ENCODE assay signal across 21 mouse cellular contexts in the genomic region with DNA sequence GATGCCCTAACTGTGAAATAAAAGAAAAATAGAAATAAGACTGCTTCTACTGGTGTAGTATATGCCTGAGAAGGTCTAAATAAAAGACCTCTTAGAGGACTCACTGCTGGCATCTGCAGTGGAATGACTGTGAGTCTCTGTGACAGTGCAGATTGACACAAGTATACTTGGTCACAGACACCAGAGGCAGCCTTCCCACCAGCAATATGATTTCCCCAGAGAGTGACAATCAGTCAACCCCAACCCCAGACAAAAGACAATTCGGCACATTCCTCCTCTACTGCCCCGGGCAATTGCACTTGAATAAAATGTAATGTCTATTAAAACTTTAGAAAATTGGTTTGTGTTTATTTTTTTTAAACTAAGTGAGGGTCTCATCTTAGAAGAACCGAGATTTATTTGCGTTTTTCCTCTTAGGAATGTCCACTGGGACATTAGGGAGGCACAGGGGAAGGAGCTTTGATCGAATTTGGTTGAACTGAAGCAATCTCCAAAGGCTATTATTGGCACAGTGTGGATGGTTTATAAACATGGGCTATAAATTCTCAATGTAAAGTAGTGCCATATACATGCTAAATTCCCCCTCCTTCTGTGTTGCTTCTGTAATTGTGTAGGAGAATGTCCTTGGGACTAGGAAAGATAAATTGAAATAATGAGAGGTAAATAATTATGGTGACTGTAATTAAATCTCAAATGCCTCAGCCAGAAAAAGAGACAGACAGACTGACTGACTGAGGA.
DNase-seq lines count a peak whose midpoint lies in the region; ATAC-seq lines count a peak whose summit lies in the region.
"Had no signal": no experiment of that assay in that cellular context is flagged by ENCODE, and none has a peak within 500 bp of the region (broad histone marks: within the 10 kb centered on the region; RNA-seq: fewer than 3 reads in every experiment).

No protein-coding gene starts in this region.

- no peak overlapping the region for H3K4me2 ChIP-seq in hindbrain, embryonic 14.5 days (replicated peaks)
- no peak overlapping the region for H3K4me2 ChIP-seq in neural tube, embryonic 13.5 days
- no peak overlapping the region for H3K4me2 ChIP-seq in neural tube, embryonic 15.5 days
- H3K4me2 ChIP-seq: embryonic facial prominence, embryonic 15.5 days; heart, embryonic 12.5 days; hindbrain, embryonic 15.5 days had no signal

- 37% methylated on average over 5 of the region's 5 CpGs for WGBS in hindbrain, embryonic 14.5 days
- WGBS in hindbrain, embryonic 10.5 days: 53% methylated on average over 5 of the region's 5 CpGs
- WGBS in neural tube, embryonic 13.5 days: 20% methylated on average over 5 of the region's 5 CpGs
- WGBS in neural tube, embryonic 15.5 days: 20% methylated on average over 5 of the region's 5 CpGs

- H3K4me3 ChIP-seq in hindbrain, embryonic 14.5 days (replicated peaks; ENCODE audit: low read length): no peak overlapping the region
- no peak overlapping the region for H3K4me3 ChIP-seq in hindbrain, embryonic 10.5 days
- no peak overlapping the region for H3K4me3 ChIP-seq in neural tube, embryonic 13.5 days
- H3K4me3 ChIP-seq in neural tube, embryonic 15.5 days (replicated peaks): no peak overlapping the region
- H3K4me3 ChIP-seq: embryonic facial prominence, embryonic 15.5 days; erythroblast, embryonic 14.5 days; forebrain, embryonic 10.5 days; gastrocnemius, adult 2 months; heart, embryonic 12.5 days; hindbrain, embryonic 15.5 days had no signal

- H3K27me3 ChIP-seq in hindbrain, embryonic 14.5 days (ENCODE audit: control insufficient read depth, insufficient read depth, low read length): no peaks in the 10 kb centered on the region
- H3K27me3 ChIP-seq in hindbrain, embryonic 10.5 days (ENCODE audit: insufficient read depth, poor library complexity, severe bottlenecking): no peaks in the 10 kb centered on the region
- no peaks in the 10 kb centered on the region; the same call in 1 of the 2 replicates for H3K27me3 ChIP-seq in neural tube, embryonic 13.5 days
- no peaks in the 10 kb centered on the region for H3K27me3 ChIP-seq in neural tube, embryonic 15.5 days (replicated peaks)
- H3K27me3 ChIP-seq: embryonic facial prominence, embryonic 15.5 days; hindbrain, embryonic 15.5 days had no signal

- H3K9me3 ChIP-seq in hindbrain, embryonic 14.5 days (ENCODE audit: control insufficient read depth, low read length): no peaks in the 10 kb centered on the region
- no peaks in the 10 kb centered on the region for H3K9me3 ChIP-seq in hindbrain, embryonic 10.5 days
- no peaks in the 10 kb centered on the region for H3K9me3 ChIP-seq in neural tube, embryonic 13.5 days
- H3K9me3 ChIP-seq in neural tube, embryonic 15.5 days (replicated peaks): no peaks in the 10 kb centered on the region
- H3K9me3 ChIP-seq: embryonic facial prominence, embryonic 15.5 days; forebrain, embryonic 10.5 days; G1E; heart, embryonic 12.5 days; hindbrain, embryonic 15.5 days had no signal

- no peak overlapping the region for H3K9ac ChIP-seq in hindbrain, embryonic 14.5 days
- no peak overlapping the region for H3K9ac ChIP-seq in neural tube, embryonic 13.5 days
- no peak overlapping the region for H3K9ac ChIP-seq in neural tube, embryonic 15.5 days (replicated peaks)
- H3K9ac ChIP-seq: embryonic facial prominence, embryonic 15.5 days; heart, embryonic 12.5 days; hindbrain, embryonic 15.5 days had no signal

- H3K27ac ChIP-seq in hindbrain, embryonic 14.5 days: no peak overlapping the region
- no peak overlapping the region for H3K27ac ChIP-seq in hindbrain, embryonic 10.5 days
- 0 out of 2 replicates have a peak overlapping the region, but pooled peaks have one; percentile 33 for H3K27ac ChIP-seq in neural tube, embryonic 13.5 days (replicated peaks)
- H3K27ac ChIP-seq in neural tube, embryonic 15.5 days (replicated peaks): no peak overlapping the region
- H3K27ac ChIP-seq: embryonic facial prominence, embryonic 15.5 days; forebrain, embryonic 10.5 days; gastrocnemius, adult 2 months; hindbrain, embryonic 15.5 days had no signal

- 0 out of 2 replicates have a peak, but pooled peaks cover 9% of the 10 kb centered on the region for H3K4me1 ChIP-seq in hindbrain, embryonic 14.5 days (replicated peaks; ENCODE audit: control insufficient read depth, insufficient read depth, low read length)
- H3K4me1 ChIP-seq in hindbrain, embryonic 10.5 days (replicated peaks): 0 out of 2 replicates have a peak, but pooled peaks cover 8% of the 10 kb centered on the region
- peaks cover 24% of the 10 kb centered on the region for H3K4me1 ChIP-seq in neural tube, embryonic 13.5 days (replicated peaks)
- 0 out of 2 replicates have a peak, but pooled peaks cover 12% of the 10 kb centered on the region for H3K4me1 ChIP-seq in neural tube, embryonic 15.5 days
- H3K4me1 ChIP-seq: embryonic facial prominence, embryonic 15.5 days; forebrain, embryonic 10.5 days; heart, embryonic 12.5 days had no signal

- no peaks in the 10 kb centered on the region for H3K36me3 ChIP-seq in hindbrain, embryonic 14.5 days (replicated peaks; ENCODE audit: control insufficient read depth, insufficient read depth)
- H3K36me3 ChIP-seq in hindbrain, embryonic 10.5 days: no peaks in the 10 kb centered on the region
- H3K36me3 ChIP-seq in neural tube, embryonic 13.5 days: no peaks in the 10 kb centered on the region
- H3K36me3 ChIP-seq in neural tube, embryonic 15.5 days: no peaks in the 10 kb centered on the region
- H3K36me3 ChIP-seq: embryonic facial prominence, embryonic 15.5 days; forebrain, embryonic 10.5 days; G1E; heart, embryonic 12.5 days; hindbrain, embryonic 15.5 days had no signal

- ATAC-seq in hindbrain, embryonic 14.5 days (ENCODE audit: low FRiP score): peak; percentile 46; the same call in 1 of the 2 replicates
- peak; percentile 79 for ATAC-seq in neural tube, embryonic 13.5 days (ENCODE audit: low read depth)
- ATAC-seq in neural tube, embryonic 15.5 days (ENCODE audit: low FRiP score): no peak
- ATAC-seq: CD4-positive, CD25-positive, alpha-beta regulatory T cell, adult 4 months; forebrain, embryonic 14.5 days had no signal

- DNase-seq in hindbrain, embryonic 14.5 days (ENCODE audit: low spot score): no peak
- DNase-seq in hindbrain, embryonic 10.5 days (ENCODE audit: low spot score): no peak
- peak; percentile 53 for DNase-seq in mesoderm, embryonic 11.5 days (ENCODE audit: low read depth, low spot score)
- DNase-seq in cerebellum, postnatal 4 days (ENCODE audit: low spot score in 2 of 2): no peak
- DNase-seq: adrenal gland, postnatal 10 days; B cell, adult 2 months; cerebellum, adult 11-12 months; cerebellum, adult 9-10 months; cerebellum, postnatal 25 days; gastrocnemius, adult 2 months; gastrocnemius, postnatal 25 days had no signal
